Mouse (Mus musculus): Measurements from ENCODE around the gene Abhd16b.

The Abhd16b gene

DNA sequence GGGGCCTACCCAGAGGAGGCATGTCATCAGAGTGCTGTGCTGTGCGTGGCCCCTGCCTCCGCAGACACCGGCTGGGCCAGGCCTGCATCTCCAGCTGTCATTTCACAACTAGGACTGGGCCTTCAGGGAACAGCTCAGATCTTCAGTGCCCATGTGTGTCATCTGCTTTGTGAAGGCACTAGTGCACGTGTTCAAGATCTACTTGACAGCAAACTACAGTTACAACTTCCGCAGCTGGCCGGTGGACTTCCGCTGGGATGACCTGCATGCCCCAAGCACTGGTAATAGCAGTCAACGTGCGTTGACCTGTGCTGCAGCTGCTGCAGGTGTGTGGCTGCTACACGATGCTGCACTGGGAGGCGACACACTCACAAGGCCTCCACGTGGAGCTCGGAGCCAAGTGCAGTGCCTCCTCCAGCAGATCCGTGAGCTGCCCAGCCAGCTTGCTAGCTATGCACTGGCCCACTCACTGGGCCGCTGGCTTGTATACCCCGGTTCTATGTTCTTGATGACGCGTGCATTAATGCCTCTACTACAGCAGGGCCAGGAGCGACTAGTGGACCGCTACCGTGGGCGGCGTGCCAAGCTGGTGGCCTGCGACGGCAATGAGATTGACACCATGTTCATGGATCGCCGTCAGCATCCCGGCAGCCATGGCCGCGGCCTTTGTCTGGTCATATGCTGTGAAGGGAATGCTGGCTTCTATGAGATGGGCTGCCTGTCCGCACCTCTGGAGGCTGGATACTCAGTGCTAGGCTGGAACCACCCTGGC lies at the start of gene Abhd16b:
Abhd16b (plus strand) TSS at position 51 of the 772 bp plus-strand sequence.
- DNase-seq, result no peak

DNA sequence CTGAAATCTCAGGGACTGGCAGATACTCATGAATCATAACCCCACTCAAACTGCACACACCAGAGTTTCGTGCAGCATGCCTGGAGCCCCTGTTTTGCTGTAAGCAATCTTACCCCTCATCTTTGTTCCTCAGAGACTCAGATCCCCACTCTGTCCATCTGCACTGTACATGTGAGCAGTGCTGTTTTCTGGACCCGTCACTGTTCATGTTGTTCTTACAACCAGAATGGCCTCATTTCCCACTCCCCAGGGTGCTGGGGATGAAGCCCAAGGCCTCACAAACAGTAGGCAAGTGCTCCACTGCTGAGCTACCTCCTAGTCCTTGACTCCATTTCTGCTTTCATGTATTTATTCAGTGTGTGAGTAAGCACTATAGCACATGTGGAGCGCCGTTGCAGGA lies 40.8 kb upstream of the Abhd16b start:
- DNase-seq, result no peak

DNA sequence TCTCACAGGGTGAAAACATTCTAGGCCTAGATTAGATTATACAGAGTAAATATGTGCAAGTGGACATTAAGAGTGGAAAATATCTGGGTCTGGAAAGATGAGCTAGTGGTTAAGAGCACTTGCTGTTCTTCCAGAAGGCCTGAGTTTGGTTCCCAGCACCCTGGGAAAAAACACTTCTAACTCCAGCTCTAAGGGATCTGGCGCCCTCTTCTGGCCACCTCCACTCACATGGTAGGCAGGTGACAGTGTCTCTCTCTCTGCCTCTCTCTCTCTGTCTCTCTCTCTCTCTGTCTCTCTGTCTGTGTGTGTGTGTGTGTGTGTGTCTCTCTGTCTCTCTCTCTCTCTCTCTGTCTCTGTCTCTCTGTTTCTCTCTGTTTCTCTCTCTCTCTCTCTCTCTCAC lies 39.7 kb upstream of the Abhd16b start:
- no peak for DNase-seq

DNA sequence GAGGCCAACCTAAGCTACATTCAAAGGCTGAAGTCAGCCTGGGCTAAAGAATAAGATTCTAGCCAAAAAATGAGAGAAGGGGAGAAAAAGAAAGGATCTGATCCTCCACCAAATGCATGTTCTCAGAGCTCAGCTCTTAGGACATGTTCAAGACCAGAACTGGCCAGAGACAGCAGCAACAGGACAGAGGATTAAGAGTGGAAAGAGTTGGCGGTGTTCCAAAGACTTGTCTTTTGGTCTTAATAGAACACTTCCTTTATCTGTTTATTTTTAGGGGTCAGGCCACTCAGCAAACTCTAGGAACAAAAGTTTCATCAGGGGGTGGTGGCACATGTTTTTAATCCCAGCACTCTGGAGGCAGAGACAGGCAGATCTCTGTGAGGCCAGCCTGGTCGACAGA lies 37.1 kb upstream of the Abhd16b start:
- no peak for DNase-seq

DNA sequence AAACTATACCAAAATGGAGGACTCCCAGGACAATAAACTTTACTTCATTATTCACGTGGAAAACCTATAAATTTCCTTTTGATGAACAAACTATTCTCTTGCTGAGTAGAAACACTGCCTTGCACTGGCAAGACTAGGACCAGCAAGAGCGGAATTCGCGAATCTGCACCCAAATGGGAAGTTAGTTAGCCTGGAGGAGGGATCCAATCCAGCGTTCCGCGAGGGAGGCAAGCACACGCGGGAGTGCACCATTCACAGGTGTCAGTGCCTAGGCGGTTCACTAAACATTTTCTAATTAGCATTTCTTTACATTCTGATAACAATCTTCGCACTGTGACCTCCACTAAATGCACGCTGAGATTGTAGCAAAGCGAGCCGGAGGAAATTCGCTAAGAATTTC lies 35.2 kb upstream of the Abhd16b start:
- no peak for DNase-seq

DNA sequence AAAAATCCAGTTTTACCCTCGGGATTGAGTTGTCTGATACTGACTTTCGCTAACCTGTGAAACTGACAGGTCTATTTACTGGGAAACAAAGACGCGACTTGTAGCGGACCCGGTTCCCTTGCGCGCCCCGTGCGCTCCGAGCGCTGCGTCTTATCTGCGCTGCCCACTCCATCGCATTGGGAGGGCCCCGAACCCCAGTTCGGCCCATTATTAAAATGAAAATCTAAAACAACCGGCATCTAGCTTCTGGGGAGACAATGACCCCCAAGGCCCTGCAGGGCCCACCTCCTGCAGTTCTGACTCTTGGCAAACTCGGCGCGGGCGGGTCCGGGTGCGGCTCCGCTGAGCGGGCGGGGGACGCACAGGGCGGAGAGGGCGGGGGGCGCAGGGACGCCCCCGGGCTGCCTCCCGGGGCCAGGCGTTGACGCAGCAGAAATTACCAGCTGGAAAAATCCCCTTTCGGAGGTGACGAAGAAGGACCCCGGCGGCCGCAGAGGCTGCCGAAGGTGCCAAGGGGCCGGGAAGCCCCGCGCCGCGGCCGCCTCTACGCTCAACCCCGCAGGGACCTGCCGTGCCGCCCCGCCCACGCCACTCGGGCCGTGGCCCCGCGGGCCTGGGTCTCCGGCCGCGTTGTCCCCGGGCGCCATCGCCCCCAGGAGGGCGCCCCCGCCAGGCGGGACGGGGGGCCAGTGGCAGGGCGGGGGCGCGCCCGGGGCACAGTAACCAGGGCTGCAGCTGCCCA lies 34.4 kb upstream of the Abhd16b start:
- DNase-seq, result peak; percentile 13 to 32

DNA sequence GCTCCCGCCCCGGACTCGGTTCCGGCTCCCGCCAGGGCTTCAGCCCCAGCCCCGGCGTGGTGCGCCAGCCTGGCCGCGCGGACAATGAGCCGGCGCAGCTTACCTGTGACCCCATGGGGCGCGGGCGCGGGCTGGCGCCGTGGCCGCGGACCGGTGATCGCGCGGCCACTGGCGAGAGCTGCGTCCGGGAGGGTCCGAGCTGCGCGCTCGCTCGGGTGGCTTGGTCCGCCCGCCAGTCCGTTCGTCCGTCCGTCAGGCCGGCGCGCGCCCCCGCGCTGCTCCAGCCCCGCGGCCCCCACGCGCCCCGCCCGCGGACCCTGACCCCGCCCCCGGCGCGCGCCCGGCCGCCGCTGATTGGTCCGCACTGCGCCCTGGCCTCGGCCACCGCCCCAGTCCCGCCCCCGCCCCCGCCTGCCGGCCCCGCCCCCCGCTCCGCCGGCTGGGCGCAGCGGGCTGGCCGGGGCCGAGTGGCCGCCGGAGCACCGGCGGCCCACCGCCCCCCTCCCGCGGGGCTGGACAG lies 33.8 kb upstream of the Abhd16b start, which contains the start of gene Zbtb46:
Zbtb46 (minus strand) TSS at position 274 of the 520 bp plus-strand sequence.
- peak; percentile 73 to 86 for DNase-seq

DNA sequence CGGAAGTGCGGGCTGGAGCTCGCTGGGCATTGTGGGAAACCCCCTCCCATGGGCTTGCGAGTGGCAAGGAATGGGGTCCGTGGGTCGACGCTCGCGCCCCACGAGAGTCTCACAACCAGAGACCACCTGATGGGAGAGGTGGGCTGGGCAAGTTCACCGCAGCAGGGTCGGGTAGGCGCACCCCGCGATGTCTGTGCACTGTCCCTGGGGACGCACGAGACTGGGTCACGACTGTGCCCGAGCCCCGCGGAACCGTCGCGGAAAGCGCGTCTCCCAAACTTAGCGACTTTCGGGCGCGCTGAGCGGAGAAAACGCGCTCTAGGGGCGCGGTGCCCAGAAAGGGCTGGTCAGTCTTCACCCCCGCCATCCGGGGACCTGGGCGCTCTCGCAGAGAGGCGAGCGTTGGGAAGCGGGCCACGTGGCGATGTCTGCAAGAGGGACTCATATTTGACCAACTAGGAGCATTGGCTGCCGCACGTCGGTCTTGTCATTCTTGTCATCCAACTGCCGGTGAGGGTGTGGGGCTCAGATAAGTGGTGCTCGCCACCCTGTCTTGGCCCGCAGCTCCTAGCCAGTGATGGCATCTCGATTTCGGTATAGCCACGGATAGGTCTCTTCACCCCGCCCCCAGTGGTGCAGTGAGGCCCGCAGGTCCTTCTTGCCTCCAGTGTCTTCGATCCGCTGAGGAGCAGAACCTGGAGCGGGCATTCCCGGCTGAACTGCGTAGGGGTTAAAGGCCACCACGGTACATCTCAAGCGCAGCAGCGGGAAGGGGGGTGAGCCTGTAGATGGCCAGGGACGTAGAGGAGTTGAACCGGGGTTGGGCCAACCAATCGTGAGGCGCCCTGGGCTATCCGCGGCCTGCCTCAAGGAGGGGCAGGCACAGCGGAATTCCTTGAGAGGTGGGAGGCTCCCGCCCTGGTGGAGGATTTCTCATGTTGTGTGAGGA lies 33.1 kb upstream of the Abhd16b start:
- DNase-seq, result peak in 1 of 2 experiments; percentile 37

DNA sequence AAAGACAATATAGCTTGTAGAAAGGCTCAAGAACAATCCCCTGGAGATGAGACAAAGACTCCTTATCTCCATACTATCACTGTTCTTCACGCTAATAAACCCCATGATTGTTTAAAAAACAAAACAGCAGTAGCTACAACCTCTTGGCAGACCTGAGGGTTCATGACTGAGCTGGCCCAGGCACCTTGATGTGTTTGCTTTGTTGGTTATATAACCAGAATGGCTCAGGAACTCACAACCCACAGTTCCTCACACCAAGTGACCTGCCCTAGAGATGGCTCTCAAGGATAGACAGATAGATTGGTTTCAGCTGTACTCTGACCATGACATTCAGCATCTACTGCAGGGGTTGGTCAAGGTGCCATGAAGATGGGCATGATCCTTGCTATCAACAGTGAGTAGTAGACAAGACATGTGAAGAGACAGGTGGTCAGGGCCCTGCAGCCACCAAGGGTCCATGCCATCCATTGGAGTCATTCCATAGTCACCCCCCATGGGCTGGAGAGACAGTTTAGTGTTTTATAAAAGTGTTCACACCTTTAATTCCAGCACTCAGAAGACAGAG lies 31.4 kb upstream of the Abhd16b start:
- no peak for DNase-seq

DNA sequence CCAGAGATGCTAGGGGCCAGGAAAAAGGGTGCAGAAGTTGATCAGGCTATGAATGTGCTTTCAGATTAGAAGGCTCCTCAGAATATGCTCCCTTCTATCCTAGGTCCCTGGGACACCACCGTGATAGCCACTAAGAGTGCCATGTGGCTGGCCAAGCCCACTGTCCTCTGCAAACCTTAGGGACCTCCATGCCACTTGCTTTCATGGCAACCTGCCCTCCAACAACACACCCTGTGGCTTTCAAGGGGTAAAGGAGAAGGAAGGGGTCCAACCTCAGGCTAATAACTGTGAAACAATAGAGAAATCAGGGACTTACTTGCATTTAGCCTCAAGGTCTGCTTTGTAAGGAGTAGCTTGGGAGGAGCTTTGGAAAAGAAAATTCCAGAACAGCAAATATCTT lies 30.4 kb upstream of the Abhd16b start:
- no peak for DNase-seq

DNA sequence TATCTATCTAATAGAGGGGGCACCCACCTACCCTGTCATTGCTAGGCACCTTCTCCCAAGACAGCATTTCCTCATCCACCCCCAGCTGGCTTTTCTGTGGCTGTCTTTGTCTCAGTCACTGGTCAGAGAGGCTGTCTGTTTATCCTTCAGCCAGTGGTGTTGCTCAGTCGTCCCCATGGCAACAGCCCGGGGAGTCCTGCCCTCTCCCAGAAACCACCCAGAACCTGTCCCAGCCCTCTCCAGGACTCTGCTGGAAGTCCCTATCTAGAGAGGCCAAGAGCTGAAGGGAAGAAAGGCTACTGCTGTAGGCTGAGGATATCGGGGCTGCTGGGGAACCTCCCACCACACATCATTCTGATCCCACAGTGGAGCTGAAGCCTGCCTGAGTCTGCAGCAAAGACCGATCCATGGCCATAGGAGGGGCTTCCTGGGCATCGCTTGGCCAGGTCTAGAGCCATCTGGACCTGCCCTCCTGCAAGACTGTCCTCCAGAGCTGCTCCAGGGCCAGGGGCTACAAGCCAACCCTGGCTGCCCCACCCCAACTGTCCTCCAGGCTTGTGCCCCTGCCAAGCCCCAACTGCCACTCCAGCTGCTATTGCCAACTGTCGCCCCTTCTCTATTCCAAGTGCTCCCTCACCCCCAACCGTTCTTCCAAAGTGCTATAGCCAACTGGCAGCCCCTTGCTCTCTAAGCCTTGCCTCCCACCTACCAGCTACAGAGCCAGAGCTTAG lies 29.8 kb upstream of the Abhd16b start:
- DNase-seq, result no peak

DNA sequence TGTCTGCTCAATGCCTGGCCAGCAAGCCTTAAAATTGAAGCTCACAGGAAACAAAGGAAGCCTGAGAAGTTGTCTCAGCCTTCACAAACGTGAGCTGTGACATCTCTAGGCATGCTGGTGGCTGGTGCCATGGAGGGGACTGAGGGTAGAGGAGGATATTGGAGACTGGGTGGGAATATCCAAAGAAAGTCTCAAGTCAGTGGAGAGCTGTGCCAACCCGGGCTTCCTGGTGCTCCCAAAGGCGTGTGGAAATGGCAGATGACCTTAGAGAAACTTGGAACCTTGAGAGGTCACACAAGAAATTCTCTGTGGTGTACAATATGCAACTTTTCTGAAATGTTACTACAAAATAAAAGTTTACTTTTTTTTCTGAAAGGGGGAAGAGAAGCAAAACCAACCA lies 27.6 kb upstream of the Abhd16b start:
- DNase-seq, result no peak

DNA sequence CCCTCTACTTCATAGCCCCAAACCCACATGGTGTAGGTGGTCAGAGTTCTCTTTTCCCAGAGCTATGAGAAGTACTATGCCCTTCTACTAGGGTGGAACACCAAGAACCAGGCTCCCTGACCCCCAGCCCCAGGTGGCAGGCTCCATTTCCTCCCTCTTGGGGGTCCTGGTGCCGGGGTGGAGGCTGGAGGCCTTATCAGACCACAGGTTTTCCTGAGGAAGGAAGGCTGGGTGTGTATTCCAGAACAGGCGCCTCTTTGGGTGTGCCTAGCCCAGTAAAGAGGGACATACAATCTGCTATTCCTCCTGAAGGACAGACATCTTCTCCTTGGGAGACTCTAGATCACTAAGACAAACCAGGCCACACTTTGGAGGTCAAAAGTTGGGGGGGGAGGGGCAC lies 22.7 kb upstream of the Abhd16b start:
- DNase-seq, result no peak

DNA sequence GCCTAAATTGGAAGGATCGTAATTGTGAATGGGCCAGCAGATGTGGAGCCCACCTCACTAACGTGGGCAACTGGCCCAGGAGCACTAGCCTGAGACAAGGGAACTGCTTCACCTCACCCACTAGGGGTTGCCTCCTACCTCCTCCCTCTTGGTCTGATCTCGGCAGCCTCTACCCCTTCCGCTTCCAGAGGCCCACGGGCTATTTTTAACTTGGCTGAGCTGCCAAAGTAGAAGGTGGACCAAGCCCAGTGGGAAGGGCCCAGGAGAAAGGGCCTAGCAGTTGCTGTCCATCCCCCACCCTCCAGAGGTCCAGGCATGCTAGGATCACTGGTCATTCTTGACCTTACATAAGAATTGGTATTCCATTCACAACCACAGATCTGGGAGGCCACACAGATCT lies 21.8 kb upstream of the Abhd16b start:
- DNase-seq, result no peak

DNA sequence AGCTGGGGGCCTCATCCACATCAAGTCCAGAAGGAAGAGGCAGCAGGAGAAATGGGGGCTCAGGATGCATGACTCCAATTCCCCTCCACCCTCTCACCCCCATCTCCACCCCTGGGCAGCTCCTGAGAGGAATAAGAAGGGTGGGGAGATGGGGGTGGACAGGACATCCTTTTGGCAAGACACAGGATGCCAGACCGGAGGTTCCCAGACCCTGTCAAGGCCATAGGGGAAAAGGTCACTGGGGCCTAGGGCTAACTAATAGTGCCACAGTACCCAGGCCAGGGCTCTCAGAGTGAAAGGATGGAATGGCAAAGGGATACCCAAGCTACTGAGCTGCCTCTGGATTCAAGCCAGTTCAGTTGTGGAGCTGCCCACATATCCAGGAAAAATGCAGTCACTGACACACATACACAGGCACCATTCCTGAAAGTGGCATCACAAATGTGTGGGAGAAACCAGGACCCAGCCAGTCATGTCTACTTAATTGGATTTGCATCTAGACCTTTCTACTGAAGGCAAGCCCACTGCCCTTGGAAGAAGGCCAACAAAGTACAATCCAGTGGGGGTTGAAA lies 20.7 kb upstream of the Abhd16b start:
- DNase-seq, result no peak

DNA sequence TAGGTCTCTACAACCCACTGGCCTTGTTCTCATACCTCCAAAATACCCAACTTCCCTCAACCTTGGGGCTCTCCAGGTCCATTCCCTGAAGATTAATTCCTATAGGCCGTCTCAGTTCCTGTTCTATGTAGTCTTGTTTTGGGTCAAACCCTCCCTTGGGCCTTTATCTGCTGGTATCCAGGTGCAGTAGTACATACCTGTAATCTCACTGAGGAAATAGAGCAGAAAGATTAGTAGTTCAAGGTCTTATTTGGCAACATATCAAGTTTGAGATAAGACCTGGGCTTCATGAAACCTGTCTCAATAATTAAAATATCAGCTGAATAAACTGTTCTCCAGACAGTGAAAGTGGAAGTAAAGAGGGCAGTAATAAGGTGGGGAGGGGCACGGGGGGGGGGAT lies 9.9 kb upstream of the Abhd16b start:
- no peak for DNase-seq

DNA sequence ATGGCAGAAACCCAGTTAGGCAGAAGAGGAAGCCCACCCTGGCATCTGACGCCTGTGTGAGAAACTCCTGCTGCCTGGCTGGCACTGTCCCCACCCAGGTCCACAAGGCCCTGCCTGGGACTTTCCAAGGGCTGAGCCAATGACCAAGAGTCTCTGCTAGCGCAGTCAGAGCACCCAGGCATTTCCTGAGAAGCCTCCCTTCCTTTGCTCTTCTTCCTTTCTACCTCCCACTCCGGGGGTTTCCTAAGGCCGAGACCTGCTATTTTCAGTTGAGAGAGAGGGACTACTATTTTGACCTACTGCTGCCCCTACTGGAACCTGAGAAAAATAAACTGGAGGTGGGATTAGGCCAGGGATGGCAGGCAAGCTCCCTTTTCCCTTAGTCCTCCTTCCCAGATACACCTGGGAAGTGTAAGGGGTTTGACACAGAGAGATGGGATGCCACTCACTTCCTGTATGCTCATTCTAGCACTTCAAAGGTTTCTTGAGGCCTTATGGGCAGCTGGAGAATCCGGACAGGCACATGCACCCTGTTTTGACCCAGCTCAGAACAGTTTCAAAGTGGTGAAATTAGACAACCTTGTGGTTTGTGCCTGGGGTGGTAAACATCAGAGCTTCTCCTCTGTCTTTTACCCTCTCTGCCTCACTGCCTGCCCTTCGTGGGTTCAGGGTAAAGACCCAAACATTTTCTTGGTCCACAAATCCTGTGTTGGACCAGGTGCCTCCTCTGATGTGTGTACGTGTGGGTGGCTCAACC lies 9.3 kb upstream of the Abhd16b start:
- DNase-seq, result peak; percentile 51 to 54

DNA sequence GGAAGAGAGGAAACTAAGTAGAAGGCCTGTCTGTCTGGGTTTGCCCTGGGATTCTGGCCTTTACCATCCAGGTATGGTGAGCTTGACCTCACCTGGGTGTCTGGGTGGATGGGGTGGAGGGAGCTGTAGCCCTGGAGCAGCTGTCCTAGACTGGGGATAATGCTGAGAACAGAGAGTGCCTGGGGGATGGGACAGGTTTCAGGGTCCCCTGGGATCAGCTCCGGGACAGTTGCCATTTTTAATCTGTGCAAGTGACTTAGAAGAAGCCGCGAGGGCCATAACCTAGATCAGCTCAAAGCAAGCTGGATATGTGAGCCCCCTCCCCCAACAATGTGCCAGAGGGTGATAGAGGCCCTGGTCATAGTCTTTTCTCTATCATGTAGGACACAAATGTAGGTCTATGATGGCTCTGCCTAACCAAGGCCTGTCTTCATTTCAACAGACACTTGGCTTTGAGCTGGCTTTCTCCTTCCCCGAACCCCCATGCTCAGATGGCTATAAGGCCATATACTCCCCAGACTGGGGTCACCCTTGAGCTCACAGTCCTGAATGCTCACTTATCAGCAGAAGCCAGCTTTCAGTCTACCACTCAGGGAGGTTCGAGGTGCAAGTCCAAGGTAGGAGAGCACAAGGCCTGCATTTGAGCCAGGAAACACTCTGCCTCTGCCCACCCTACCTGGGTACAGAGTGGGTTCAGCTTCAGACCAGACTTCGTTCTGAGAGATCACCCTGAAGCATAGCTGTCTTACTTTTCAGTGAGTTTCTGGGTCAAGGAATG lies 8.4 kb upstream of the Abhd16b start:
- no peak for DNase-seq

DNA sequence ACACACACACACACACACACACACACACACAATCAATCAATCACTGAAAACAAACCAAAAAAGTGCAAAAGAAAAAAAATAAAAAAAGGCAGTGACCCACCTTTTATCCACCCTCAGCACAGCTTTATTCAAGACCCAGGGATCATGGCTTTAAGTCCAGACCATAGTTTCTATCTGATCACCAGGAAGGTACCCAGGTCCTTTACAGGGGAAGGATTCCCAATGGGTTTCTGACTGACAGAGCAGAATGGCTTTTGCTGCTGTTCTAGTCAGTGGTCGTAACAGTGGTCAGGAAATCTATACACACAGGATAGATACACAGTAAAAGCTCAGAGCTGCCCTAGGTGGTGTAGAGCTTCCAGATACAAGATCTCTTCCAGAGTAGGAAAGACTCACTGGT lies 7.3 kb upstream of the Abhd16b start:
- DNase-seq, result no peak
